Mouse (Mus musculus) CH12.LX (cell line): ENCODE data around the gene Swi5. TPM values are rescaled to one million over a fixed set of nuclear protein-coding genes. Genes with fewer than 3 reads are reported as not detected.

ENCODE experiments used
- DNase-seq: peaks from one replicate; pipeline ENCODE4 v3.0.0-alpha.2; 2013; ENCODE audit errors: extremely low read depth
- H3K27ac ChIP-seq: 2 replicates; pipeline ENCODE4 v1.5.1; 2012; ENCODE audit warnings: low read depth, mild to moderate bottlenecking, control low read depth, moderate library complexity; ENCODE audit not compliant: insufficient read depth
- H3K27me3 ChIP-seq: replicated peaks from 2 replicates; pipeline ENCODE3; 2012; ENCODE audit warnings: inconsistent platforms
- H3K36me3 ChIP-seq, 2 experiments: replicated peaks in 1 of 2; 2 replicates each; pipeline versions ENCODE3 to v1.6.1; 2012; ENCODE audit warnings: inconsistent platforms in 1 of 2, low read length in 1 of 2, mild to moderate bottlenecking in 1 of 2, mixed read lengths in 1 of 2, moderate library complexity in 1 of 2; ENCODE audit not compliant: control insufficient read depth in 1 of 2, insufficient read depth in 1 of 2
- H3K4me1 ChIP-seq, 2 experiments: 2 replicates each; pipeline ENCODE4 v1.6.1; 2012; ENCODE audit warnings: inconsistent platforms in 1 of 2, moderate library complexity in 1 of 2; ENCODE audit not compliant: insufficient read depth in 2 of 2, control insufficient read depth in 1 of 2
- H3K4me2 ChIP-seq: 2 replicates; pipeline ENCODE4 v1.6.1; 2012; ENCODE audit warnings: low read depth, mild to moderate bottlenecking, control low read depth; ENCODE audit not compliant: poor library complexity, insufficient read depth, severe bottlenecking
- H3K4me3 ChIP-seq, 3 experiments: fragments of 150-350 bp in 1 of 3; sonication (generic) in 1 of 3; replicated peaks in 1 of 3; 2 replicates each; pipeline versions ENCODE3 to v1.5.1; 2011 to 2012; ENCODE audit warnings: low read depth in 2 of 3, low read length in 2 of 3, mild to moderate bottlenecking in 2 of 3, moderate library complexity in 2 of 3, control low read depth in 1 of 3, improper control_type of control experiment in 1 of 3, inconsistent platforms in 1 of 3, mixed read lengths in 1 of 3; ENCODE audit not compliant: poor library complexity in 1 of 3
- H3K79me2 ChIP-seq: replicated peaks from 2 replicates; pipeline ENCODE4 v1.6.1; 2012; ENCODE audit warnings: mild to moderate bottlenecking, moderate library complexity; ENCODE audit not compliant: control insufficient read depth, poor library complexity, insufficient read depth, severe bottlenecking; ENCODE audit errors: extremely low read depth
- H3K9ac ChIP-seq: 2 replicates; pipeline ENCODE4 v1.6.1; 2012; ENCODE audit warnings: low read depth, mild to moderate bottlenecking, control low read depth, moderate library complexity; ENCODE audit not compliant: insufficient read depth
- H3K9me3 ChIP-seq: replicated peaks from 2 replicates; pipeline ENCODE3; 2012; ENCODE audit warnings: low read length, inconsistent platforms, mixed read lengths
- BHLHE40 ChIP-seq: IDR thresholded peaks from 2 replicates; pipeline ENCODE4 v1.6.1; 2011; ENCODE audit warnings: mild to moderate bottlenecking, low read depth, low read length, improper control_type of control experiment
- CHD2 ChIP-seq: IDR thresholded peaks from 2 replicates; pipeline ENCODE4 v1.6.1; 2011; ENCODE audit warnings: low read length, improper control_type of control experiment
- E2F4 ChIP-seq: IDR thresholded peaks from 2 replicates; pipeline ENCODE4 v1.6.1; 2011; ENCODE audit warnings: low read depth, low read length, improper control_type of control experiment; ENCODE audit not compliant: insufficient replicate concordance
- EP300 ChIP-seq: IDR thresholded peaks from 2 replicates; pipeline ENCODE4 v1.6.1; 2011; ENCODE audit warnings: low read length, improper control_type of control experiment
- MEF2A ChIP-seq: IDR thresholded peaks from 2 replicates; pipeline ENCODE4 v1.6.1; 2014; ENCODE audit warnings: low read depth, mild to moderate bottlenecking, inconsistent platforms, low read length, improper control_type of control experiment, borderline replicate concordance
- NELFE ChIP-seq: IDR thresholded peaks from 2 replicates; pipeline ENCODE4 v1.6.1; 2011; ENCODE audit warnings: low read depth, low read length, improper control_type of control experiment
- POLR2AphosphoS2 ChIP-seq: IDR thresholded peaks from 2 replicates; pipeline ENCODE4 v1.6.1; 2011; ENCODE audit warnings: low read depth, low read length, improper control_type of control experiment
- SIN3A ChIP-seq: IDR thresholded peaks from 2 replicates; pipeline ENCODE4 v1.6.1; 2012; ENCODE audit warnings: low read length, improper control_type of control experiment, inconsistent platforms
- TBP ChIP-seq: conservative IDR thresholded peaks from 2 replicates; pipeline ENCODE4 v1.6.1; 2011; ENCODE audit warnings: low read depth, low read length, improper control_type of control experiment
- USF1 ChIP-seq: IDR thresholded peaks from 2 replicates; pipeline ENCODE4 v1.6.1; 2014; ENCODE audit warnings: low read depth, mild to moderate bottlenecking, inconsistent platforms, low read length, improper control_type of control experiment
- ZMIZ1 ChIP-seq: IDR thresholded peaks from 2 replicates; pipeline ENCODE4 v1.6.1; 2012; ENCODE audit warnings: low read depth, mild to moderate bottlenecking, inconsistent platforms, low read length, improper control_type of control experiment
- ZNF384 ChIP-seq: IDR thresholded peaks from 2 replicates; pipeline ENCODE4 v1.6.1; 2012; ENCODE audit warnings: low read depth, low read length, improper control_type of control experiment, inconsistent platforms
- dilution Hi-C: fragments of 300-500 bp; cut with MboI; formaldehyde crosslinking; loops from 2 replicates; pipeline ENCODE4 v1.14.3; 2020; ENCODE audit warnings: low sequenced_read_pairs; ENCODE audit not compliant: extremely low pct_unique_long_range_greater_than_20kb, extremely low pct_ligation_motif_present
- in situ Hi-C: fragments of 300-500 bp; cut with MboI; formaldehyde crosslinking; loops from 3 replicates; pipeline ENCODE4 v1.14.3; 2019; ENCODE audit warnings: low sequenced_read_pairs, low pct_ligation_motif_present, low pct_unique_long_range_greater_than_20kb, mixed read lengths
- polyA plus RNA-seq: library from polyadenylated mRNA; unstranded; fragments of >175 nt; gene quantifications from 2 replicates; pipeline ENCODE4 v1.2.1, GENCODE M21; 2012; ENCODE audit warnings: low read depth; ENCODE audit not compliant: insufficient read length
- total RNA-seq, 2 experiments: library from RNA; depleted of rRNA; stranded (reverse); fragments of 300-350 nt in 1 of 2; fragments of >200 nt in 1 of 2; gene quantifications; 2 replicates each; pipeline ENCODE4 v1.2.3; 2012 to 2014

Gene Swi5
- total and polyA plus RNA-seq, 3 experiments = 295 to 437 (median 344) TPM

GRCm38 (mm10) chr2:32320721-32321120, 32.8 kb upstream of the Swi5 start:
- peaks cover 2 to 13% of the 10 kb centered on the region in 2 experiments for H3K4me1 ChIP-seq
- H3K4me3 ChIP-seq = no peak overlapping the region
- H3K4me2 ChIP-seq = no peak overlapping the region
- H3K79me2 ChIP-seq = no peaks in the 10 kb centered on the region
- peaks cover 3% of the 10 kb centered on the region for H3K9me3 ChIP-seq
- H3K27ac ChIP-seq = no peak overlapping the region
- in situ Hi-C loops = no loop called here
- DNase-seq = no peak
- peaks cover 76% of the 10 kb centered on the region for H3K27me3 ChIP-seq
- no peak overlapping the region for H3K9ac ChIP-seq
- TF ChIP-seq MEF2A (no peak), ZNF384 (no peak), CHD2 (no peak), BHLHE40 (no peak), ZMIZ1 (no peak), EP300 (no peak), TBP (no peak), POLR2AphosphoS2 (no peak)
- TF ChIP-seq, all 38 proteins: peak for 0
- H3K36me3 ChIP-seq = no peaks in the 10 kb centered on the region
- dilution Hi-C loops = no loop called here

GRCm38 (mm10) chr2:32319586-32320580, 32.0 kb upstream of the Swi5 start:
- no peak overlapping the region for H3K4me3 ChIP-seq
- dilution Hi-C loops = no loop called here
- peaks cover 75% of the 10 kb centered on the region for H3K27me3 ChIP-seq
- peaks cover 5 to 13% of the 10 kb centered on the region in 2 experiments for H3K4me1 ChIP-seq
- H3K27ac ChIP-seq = no peak overlapping the region
- H3K79me2 ChIP-seq = no peaks in the 10 kb centered on the region
- in situ Hi-C loops = no loop called here
- H3K36me3 ChIP-seq = no peaks in the 10 kb centered on the region
- no peak overlapping the region for H3K9ac ChIP-seq
- DNase-seq = no peak
- TF ChIP-seq EP300 (no peak), ZNF384 (no peak), SIN3A (no peak), USF1 (no peak), NELFE (no peak), TBP (no peak), E2F4 (no peak)
- H3K4me2 ChIP-seq = no peak overlapping the region
- H3K9me3 ChIP-seq = peaks cover 3% of the 10 kb centered on the region
